Mouse (Mus musculus) liver, embryonic 15.5 days (tissue): ENCODE data around the gene Upf2. TPM values are rescaled to one million over a fixed set of nuclear protein-coding genes. Genes with fewer than 3 reads are reported as not detected.
"Not testable (repeated sequence)": the region's sequence is repeated elsewhere in the genome, so short reads cannot be mapped to it uniquely, and the experiment has no call there.

ENCODE experiments used
- ATAC-seq: fragments of 200-750 bp; cut with Nextera tagmentation; 2 replicates; pipeline ENCODE4 v1.8.0; 2017; ENCODE audit warnings: moderate number of reproducible peaks, mild to moderate bottlenecking, moderate library complexity; ENCODE audit not compliant: insufficient read depth
- H3K27ac ChIP-seq: fragments of 300-500 bp; sonication (generic); replicated peaks from 2 replicates; pipeline ENCODE4 v1.5.1; 2015; ENCODE audit warnings: mild to moderate bottlenecking, inconsistent platforms
- H3K27me3 ChIP-seq: fragments of 300-500 bp; sonication (generic); 2 replicates; pipeline ENCODE4 v1.6.1; 2015; ENCODE audit warnings: mild to moderate bottlenecking, inconsistent platforms
- H3K36me3 ChIP-seq: fragments of 300-500 bp; sonication (generic); replicated peaks from 2 replicates; pipeline ENCODE4 v1.6.1; 2015; ENCODE audit warnings: moderate library complexity, mild to moderate bottlenecking, inconsistent platforms
- H3K4me1 ChIP-seq: fragments of 300-500 bp; sonication (generic); replicated peaks from 2 replicates; pipeline ENCODE4 v1.6.1; 2015; ENCODE audit warnings: inconsistent platforms
- H3K4me2 ChIP-seq: fragments of 300-500 bp; sonication (generic); 2 replicates; pipeline ENCODE4 v1.6.1; 2015; ENCODE audit warnings: moderate library complexity, mild to moderate bottlenecking, inconsistent platforms
- H3K4me3 ChIP-seq: fragments of 300-500 bp; sonication (generic); replicated peaks from 2 replicates; pipeline ENCODE4 v1.5.1; 2015; ENCODE audit warnings: mild to moderate bottlenecking, inconsistent platforms
- H3K9ac ChIP-seq: fragments of 300-500 bp; sonication (generic); 2 replicates; pipeline ENCODE4 v1.6.1; 2015; ENCODE audit warnings: moderate library complexity, mild to moderate bottlenecking, inconsistent platforms
- H3K9me3 ChIP-seq: fragments of 300-500 bp; sonication (generic); replicated peaks from 2 replicates; pipeline ENCODE4 v1.6.1; 2016; ENCODE audit warnings: inconsistent platforms
- WGBS: fragments of 180-500 bp; shearing (Covaris S2); methylation state at CpG from one replicate; pipeline ENCODE4 v1.1.7; 2015; ENCODE audit warnings: mixed read lengths; ENCODE audit not compliant: insufficient replicate concordance; 5-methylcytosine and 5-hydroxymethylcytosine counted together
- polyA plus RNA-seq: library from polyadenylated mRNA; unstranded; fragments of >200 nt; fragmentation: Nextera tagmentation; extraction: Ambion mirVana; gene quantifications from 2 replicates; pipeline ENCODE4 v1.2.1, GENCODE M21; 2015

Upf2 gene
- polyA plus RNA-seq, 1 experiment from 2014 or later = 3.7 TPM

GRCm38 (mm10) chr2:6089941-6090340 lies 138.7 kb downstream of the Upf2 start:
- H3K27ac ChIP-seq, H3K4me3 ChIP-seq, H3K36me3 ChIP-seq, H3K4me2 ChIP-seq, ATAC-seq, H3K9me3 ChIP-seq, H3K9ac ChIP-seq, H3K27me3 ChIP-seq, H3K4me1 ChIP-seq: not testable (repeated sequence)
- 70% methylated on average over 16 of the region's 16 CpGs for WGBS

GRCm38 (mm10) chr2:6097113-6097716 lies 145.9 kb downstream of the Upf2 start:
- no peaks in the 10 kb centered on the region for H3K36me3 ChIP-seq
- peaks cover 4% of the 10 kb centered on the region; the same call in 1 of the 2 replicates for H3K4me1 ChIP-seq
- no peak overlapping the region for H3K27ac ChIP-seq
- 53% methylated on average over 7 of the region's 7 CpGs for WGBS
- no peaks in the 10 kb centered on the region for H3K9me3 ChIP-seq
- H3K4me3 ChIP-seq = no peak overlapping the region
- no peak overlapping the region for H3K9ac ChIP-seq
- no peak overlapping the region for H3K4me2 ChIP-seq
- ATAC-seq = no peak
- H3K27me3 ChIP-seq = peaks cover 49% of the 10 kb centered on the region

- no peaks in the 10 kb centered on the region for H3K9me3 ChIP-seq
- peaks cover 4% of the 10 kb centered on the region; the same call in 1 of the 2 replicates for H3K4me1 ChIP-seq
- no peak overlapping the region for H3K9ac ChIP-seq
- no peak for ATAC-seq
- H3K36me3 ChIP-seq = no peaks in the 10 kb centered on the region
- H3K27me3 ChIP-seq = peaks cover 55% of the 10 kb centered on the region
- 25% methylated on average over 6 of the region's 6 CpGs for WGBS
- H3K4me3 ChIP-seq = no peak overlapping the region
- no peak overlapping the region for H3K27ac ChIP-seq
- no peak overlapping the region for H3K4me2 ChIP-seq
These were observed 147.7 kb downstream of the Upf2 start for GRCm38 (mm10) chr2:6098924-6099323.

- no peak overlapping the region for H3K4me2 ChIP-seq
- no peak overlapping the region for H3K4me3 ChIP-seq
- H3K27me3 ChIP-seq = peaks cover 55% of the 10 kb centered on the region
These were observed 148.2 kb downstream of the Upf2 start for GRCm38 (mm10) chr2:6099443-6099842.

GRCm38 (mm10) chr2:6100027-6100749 lies 148.9 kb downstream of the Upf2 start:
- H3K9ac ChIP-seq = no peak overlapping the region
- ATAC-seq = no peak
- peak overlapping the region; percentile 51 for H3K4me2 ChIP-seq
- H3K4me1 ChIP-seq = peaks cover 4% of the 10 kb centered on the region; the same call in 1 of the 2 replicates
- no peaks in the 10 kb centered on the region for H3K36me3 ChIP-seq
- H3K9me3 ChIP-seq = no peaks in the 10 kb centered on the region
- WGBS = 4% methylated on average over 51 of the region's 51 CpGs
- H3K27ac ChIP-seq = no peak overlapping the region
- H3K27me3 ChIP-seq = peaks cover 55% of the 10 kb centered on the region
- H3K4me3 ChIP-seq = peak overlapping the region; percentile 15; the same call in 1 of the 2 replicates

More at GRCm38 (mm10) chr2:6099443-6099842, 148.2 kb downstream of the Upf2 start:
- Histone ChIP-seq H3K9me3 (no peaks in the 10 kb centered on the region), H3K36me3 (no peaks in the 10 kb centered on the region), H3K9ac (no peak overlapping the region), H3K4me1 (peaks cover 4% of the 10 kb centered on the region; the same call in 1 of the 2 replicates), H3K27ac (no peak overlapping the region)
- no peak for ATAC-seq
- WGBS = 53% methylated on average over 9 of the region's 9 CpGs

GRCm38 (mm10) chr2:6100755-6101154 lies 149.5 kb downstream of the Upf2 start:
- 0 out of 2 replicates have a peak overlapping the region, but pooled peaks have one; percentile 15 for H3K4me3 ChIP-seq
- ATAC-seq = no peak
- H3K9ac ChIP-seq = no peak overlapping the region
- 29% methylated on average over 20 of the region's 20 CpGs for WGBS
- peaks cover 4% of the 10 kb centered on the region; the same call in 1 of the 2 replicates for H3K4me1 ChIP-seq
- H3K4me2 ChIP-seq = peak overlapping the region; percentile 51
- no peaks in the 10 kb centered on the region for H3K36me3 ChIP-seq
- no peaks in the 10 kb centered on the region for H3K9me3 ChIP-seq
- H3K27me3 ChIP-seq = peaks cover 55% of the 10 kb centered on the region
- no peak overlapping the region for H3K27ac ChIP-seq

- Histone ChIP-seq H3K9me3 (no peaks in the 10 kb centered on the region), H3K36me3 (peaks cover 10% of the 10 kb centered on the region; the same call in 1 of the 2 replicates), H3K4me2 (no peak overlapping the region), H3K4me1 (peaks cover 3% of the 10 kb centered on the region; the same call in 1 of the 2 replicates), H3K27ac (no peak overlapping the region), H3K4me3 (no peak overlapping the region), H3K27me3 (peaks cover 24% of the 10 kb centered on the region), H3K9ac (no peak overlapping the region)
- WGBS = 77% methylated on average over 2 of the region's 2 CpGs
- no peak for ATAC-seq
These were observed 154.2 kb downstream of the Upf2 start for GRCm38 (mm10) chr2:6105437-6105836.

Other genes starting within 250 kb of the Upf2 start
- 1.5 TPM in 2 replicates for gene Camk1d, start 237.0 kb upstream of the Upf2 start, polyA plus RNA-seq
- 41.1 and 47.0 TPM in 2 replicates for gene Nudt5, start 106.5 kb upstream of the Upf2 start, polyA plus RNA-seq
- 130 and 139 TPM in 2 replicates for gene Cdc123, start 106.3 kb upstream of the Upf2 start, polyA plus RNA-seq
- gene Gm13199, start 88.5 kb upstream of the Upf2 start, polyA plus RNA-seq = 0.45 and 0.50 TPM in 2 replicates
- gene Sec61a2, start 56.0 kb upstream of the Upf2 start, polyA plus RNA-seq = 11.6 and 13.1 TPM in 2 replicates
- 3.5 and 4.0 TPM in 2 replicates for gene Dhtkd1, start 8.7 kb upstream of the Upf2 start, polyA plus RNA-seq
- gene Proser2, start 178.7 kb downstream of the Upf2 start, polyA plus RNA-seq = 6.4 and 7.9 TPM in 2 replicates